Mouse (Mus musculus) bone marrow macrophage, adult 2 months (primary cell): Measurements from ENCODE around the gene Tbc1d21.

Experiments used
- CTCF ChIP-seq: IDR thresholded peaks from 2 replicates; pipeline ENCODE4 v1.5.1; 2012; ENCODE audit warnings: low read depth, mild to moderate bottlenecking, low read length, moderate library complexity
- POLR2A ChIP-seq: IDR thresholded peaks from 2 replicates; pipeline ENCODE4 v1.6.1; 2012; ENCODE audit warnings: mild to moderate bottlenecking, low read depth, low read length, borderline replicate concordance

DNA sequence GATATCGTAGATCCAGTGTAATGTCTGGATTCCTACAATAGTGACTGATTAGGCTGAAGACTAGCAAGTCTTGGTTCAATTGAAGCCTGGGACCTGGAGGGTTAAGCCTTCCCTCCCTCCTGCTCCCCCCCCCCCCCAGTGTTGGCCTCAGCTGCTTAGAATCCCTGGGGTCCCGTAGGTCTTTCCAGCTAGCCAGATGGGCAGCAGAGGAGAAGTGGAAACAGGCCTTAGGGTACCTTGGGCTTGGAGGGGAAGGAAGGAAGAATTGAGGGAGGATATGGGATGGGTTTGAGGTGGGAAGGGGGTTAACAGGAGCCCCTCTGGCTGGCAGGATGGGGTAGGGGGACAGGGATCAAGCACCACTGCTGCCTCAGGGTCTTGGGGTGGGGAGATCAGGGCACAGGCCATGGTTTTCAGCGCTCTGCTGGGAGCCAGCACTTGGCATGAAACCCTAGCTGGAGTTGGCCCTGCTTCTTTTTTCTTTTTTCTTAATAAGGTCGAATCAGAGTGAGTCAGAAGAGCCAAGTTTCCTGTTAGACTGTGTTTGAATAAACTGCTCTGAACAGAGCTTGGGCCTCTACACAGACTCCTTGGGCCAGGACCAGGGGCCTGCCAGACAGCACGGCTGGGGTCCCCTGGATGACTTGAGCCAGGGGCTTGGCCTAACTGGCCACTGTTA lies 55.4 kb downstream of the Tbc1d21 start:
- no peak for TF ChIP-seq CTCF
- no peak for TF ChIP-seq POLR2A
